Mouse (Mus musculus): ENCODE measurements around the gene 1700102P08Rik. TPM values are rescaled to one million over a fixed set of nuclear protein-coding genes. Genes with fewer than 3 reads are reported as not detected.

Gene 1700102P08Rik
- polyA plus RNA-seq, 2 experiments: 0.96 to 1.0 TPM

- TF ChIP-seq POLR2A (IDR thresholded peaks at IDR 0.05; ENCODE audit: borderline replicate concordance, extremely low read depth, insufficient read depth, insufficient read length): no peak
- Histone ChIP-seq H3K27me3 (ENCODE audit: control insufficient read depth, insufficient read depth, low read length) (no peaks in the 10 kb centered on the region), H3K36me3 (ENCODE audit: control insufficient read depth, insufficient read depth, low read length) (no peaks in the 10 kb centered on the region), H3K9ac (ENCODE audit: low read depth, low read length, severe bottlenecking) (no peak overlapping the region), H3K9me3 (ENCODE audit: control insufficient read depth, low read length) (no peaks in the 10 kb centered on the region), H3K4me2 (replicated peaks; ENCODE audit: low read depth, low read length, severe bottlenecking) (no peak overlapping the region), H3K4me1 (ENCODE audit: control insufficient read depth, insufficient read depth, low read length) (no peaks in the 10 kb centered on the region), H3K27ac (replicated peaks; ENCODE audit: low read depth, low read length) (no peak overlapping the region), H3K4me3 (replicated peaks; ENCODE audit: low read length) (no peak overlapping the region)
- DNase-seq (ENCODE audit: low spot score): no peak
- WGBS: 80% methylated on average over 8 of the region's 8 CpGs
- no peak for ATAC-seq (ENCODE audit: low FRiP score, low read depth)
These were observed 11.8 kb downstream of the 1700102P08Rik start for GRCm38 (mm10) chr9:108404451-108404850.

DNA sequence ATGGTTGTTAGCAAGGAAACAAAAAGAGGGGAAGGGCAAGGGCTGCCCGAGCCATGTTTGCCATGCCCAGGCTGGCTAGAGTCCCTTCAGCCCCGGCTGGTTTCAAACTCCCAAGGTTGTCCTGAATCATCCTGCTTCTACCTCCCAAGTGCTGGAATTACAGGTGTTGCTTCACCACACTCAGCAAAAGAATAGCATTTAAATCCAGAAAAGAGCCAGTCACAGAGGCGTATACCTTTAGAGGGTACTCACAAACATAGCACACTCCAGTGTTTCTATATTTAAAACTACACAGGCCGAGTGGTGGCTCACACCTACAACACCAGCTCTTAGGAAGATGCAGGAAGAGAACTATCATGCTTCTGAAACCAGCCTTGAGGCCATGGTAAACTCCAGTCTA lies 16.9 kb downstream of the 1700102P08Rik start:
- H3K9ac ChIP-seq (ENCODE audit: low read depth, low read length, severe bottlenecking): no peak overlapping the region
- no peaks in the 10 kb centered on the region for H3K27me3 ChIP-seq (ENCODE audit: control insufficient read depth, insufficient read depth, low read length)
- no peak overlapping the region for H3K4me3 ChIP-seq (replicated peaks; ENCODE audit: low read length)
- 86% methylated on average over 4 of the region's 4 CpGs for WGBS
- no peaks in the 10 kb centered on the region for H3K36me3 ChIP-seq (ENCODE audit: control insufficient read depth, insufficient read depth, low read length)
- DNase-seq (ENCODE audit: low spot score) (no peak), ATAC-seq (ENCODE audit: low FRiP score, low read depth) (no peak)
- no peaks in the 10 kb centered on the region for H3K9me3 ChIP-seq (ENCODE audit: control insufficient read depth, low read length)
- H3K27ac ChIP-seq (replicated peaks; ENCODE audit: low read depth, low read length): no peak overlapping the region
- H3K4me1 ChIP-seq (ENCODE audit: control insufficient read depth, insufficient read depth, low read length): no peaks in the 10 kb centered on the region
- TF ChIP-seq POLR2A (IDR thresholded peaks at IDR 0.05; ENCODE audit: borderline replicate concordance, extremely low read depth, insufficient read depth, insufficient read length): no peak
- H3K4me2 ChIP-seq (replicated peaks; ENCODE audit: low read depth, low read length, severe bottlenecking): no peak overlapping the region

DNA sequence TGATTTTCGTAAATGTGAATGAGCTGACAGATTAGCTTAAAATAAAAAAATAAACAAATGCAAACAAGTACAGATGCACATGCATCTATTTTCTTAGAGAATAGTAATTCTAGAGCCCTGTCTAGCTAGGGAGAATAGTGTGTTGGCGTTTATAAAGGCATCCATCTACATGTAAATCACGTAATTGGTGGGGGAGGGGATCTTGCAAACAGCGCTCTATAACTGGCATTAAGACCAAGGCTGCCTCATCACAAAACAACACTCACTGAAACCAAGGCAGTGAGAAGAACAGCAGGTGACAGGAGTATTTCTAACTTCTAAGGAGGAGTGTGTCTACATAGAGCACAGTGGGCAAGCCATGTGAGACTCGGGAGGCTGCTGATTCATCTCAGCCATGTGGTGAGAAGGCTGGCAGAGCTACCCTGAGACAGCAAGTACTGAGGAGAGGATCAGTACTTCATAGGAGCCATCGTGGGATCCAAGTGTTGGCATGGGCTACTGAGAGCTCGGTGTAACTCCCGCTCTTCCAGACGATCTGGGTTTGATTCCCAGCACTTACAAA lies 18.9 kb downstream of the 1700102P08Rik start:
- Histone ChIP-seq H3K4me3 (replicated peaks; ENCODE audit: low read length) (no peak overlapping the region), H3K9me3 (ENCODE audit: control insufficient read depth, low read length) (no peaks in the 10 kb centered on the region), H3K36me3 (ENCODE audit: control insufficient read depth, insufficient read depth, low read length) (no peaks in the 10 kb centered on the region), H3K4me1 (ENCODE audit: control insufficient read depth, insufficient read depth, low read length) (no peaks in the 10 kb centered on the region), H3K4me2 (replicated peaks; ENCODE audit: low read depth, low read length, severe bottlenecking) (no peak overlapping the region), H3K27ac (replicated peaks; ENCODE audit: low read depth, low read length) (no peak overlapping the region), H3K27me3 (ENCODE audit: control insufficient read depth, insufficient read depth, low read length) (no peaks in the 10 kb centered on the region), H3K9ac (ENCODE audit: low read depth, low read length, severe bottlenecking) (no peak overlapping the region)
- no peak for TF ChIP-seq POLR2A (IDR thresholded peaks at IDR 0.05; ENCODE audit: borderline replicate concordance, extremely low read depth, insufficient read depth, insufficient read length)
- 70% methylated on average over 9 of the region's 9 CpGs for WGBS
- DNase-seq (ENCODE audit: low spot score) (no peak), ATAC-seq (ENCODE audit: low FRiP score, low read depth) (no peak)

- WGBS: 73% methylated on average over 1 of the region's 1 CpGs
- DNase-seq (ENCODE audit: low spot score): no peak
- no peak for TF ChIP-seq POLR2A (IDR thresholded peaks at IDR 0.05; ENCODE audit: borderline replicate concordance, extremely low read depth, insufficient read depth, insufficient read length)
These were observed 19.6 kb downstream of the 1700102P08Rik start for GRCm38 (mm10) chr9:108412221-108412620.

DNA sequence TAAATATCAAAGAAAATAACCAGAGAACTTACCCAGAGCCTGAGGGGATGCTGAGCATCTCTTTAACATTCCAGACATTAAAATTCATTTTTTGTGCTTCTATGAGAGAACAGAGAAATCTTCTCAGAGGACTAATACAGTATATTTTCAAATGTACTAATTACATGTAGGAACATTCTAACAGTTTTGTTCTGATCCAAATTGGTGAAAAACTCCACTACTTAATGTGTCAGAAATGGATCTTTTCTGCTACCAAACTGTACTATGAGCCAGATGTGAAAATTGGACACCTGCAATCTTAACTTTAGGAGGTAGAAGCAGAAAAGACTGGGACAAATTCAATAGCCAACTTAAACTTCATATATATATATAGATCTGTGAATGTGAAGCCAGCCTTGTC lies 35.8 kb downstream of the 1700102P08Rik start, which contains the start of gene Ccdc36:
Gene Ccdc36 (minus strand): TSS at position 101 of the 400 bp plus-strand sequence.
- Histone ChIP-seq H3K4me2 (replicated peaks; ENCODE audit: low read depth, low read length, severe bottlenecking) (no peak within 1 kb of the TSS), H3K9me3 (ENCODE audit: control insufficient read depth, low read length) (no peaks in the 10 kb centered on the region), H3K27me3 (ENCODE audit: control insufficient read depth, insufficient read depth, low read length) (no peaks in the 10 kb centered on the region), H3K27ac (replicated peaks; ENCODE audit: low read depth, low read length) (no peak within 1 kb of the TSS), H3K36me3 (ENCODE audit: control insufficient read depth, insufficient read depth, low read length) (no peaks in the 10 kb centered on the region), H3K9ac (ENCODE audit: low read depth, low read length, severe bottlenecking) (no peak within 1 kb of the TSS), H3K4me1 (ENCODE audit: control insufficient read depth, insufficient read depth, low read length) (no peaks in the 10 kb centered on the region), H3K4me3 (replicated peaks; ENCODE audit: low read length) (no peak within 1 kb of the TSS)
- no peak for ATAC-seq (ENCODE audit: low FRiP score, low read depth)
- DNase-seq (ENCODE audit: low spot score): no peak
- TF ChIP-seq POLR2A (IDR thresholded peaks at IDR 0.05; ENCODE audit: borderline replicate concordance, extremely low read depth, insufficient read depth, insufficient read length): no peak

More at GRCm38 (mm10) chr9:108412221-108412620, 19.6 kb downstream of the 1700102P08Rik start:
- no peaks in the 10 kb centered on the region for H3K4me1 ChIP-seq (ENCODE audit: control insufficient read depth, insufficient read depth, low read length)
- H3K36me3 ChIP-seq (ENCODE audit: control insufficient read depth, insufficient read depth, low read length): no peaks in the 10 kb centered on the region
- H3K27ac ChIP-seq (replicated peaks; ENCODE audit: low read depth, low read length): no peak overlapping the region
- no peak for ATAC-seq (ENCODE audit: low FRiP score, low read depth)
- no peak overlapping the region for H3K9ac ChIP-seq (ENCODE audit: low read depth, low read length, severe bottlenecking)
- no peak overlapping the region for H3K4me3 ChIP-seq (replicated peaks; ENCODE audit: low read length)
- H3K9me3 ChIP-seq (ENCODE audit: control insufficient read depth, low read length): no peaks in the 10 kb centered on the region
- H3K4me2 ChIP-seq (replicated peaks; ENCODE audit: low read depth, low read length, severe bottlenecking): no peak overlapping the region
- no peaks in the 10 kb centered on the region for H3K27me3 ChIP-seq (ENCODE audit: control insufficient read depth, insufficient read depth, low read length)
